Mouse (Mus musculus): ENCODE measurements around the gene Rnf141.

- TF ChIP-seq CTCF (IDR thresholded peaks at IDR 0.05; ENCODE audit: low read depth) (peak; percentile 61), EP300 (IDR thresholded peaks at IDR 0.05; ENCODE audit: low read depth) (0 out of 2 replicates have a peak, but pooled peaks have one; percentile 26)
Measured at GRCm38 (mm10) chr7:110821068-110821467, 23.2 kb downstream of the Rnf141 start.

Measured in heart, postnatal 0 days (tissue).